Mouse (Mus musculus) limb, embryonic 12.5 days (tissue): ENCODE measurements around the gene Rheb. TPM values are rescaled to one million over a fixed set of nuclear protein-coding genes. Genes with fewer than 3 reads are reported as not detected.

ENCODE experiments used
- ATAC-seq: fragments of 200-750 bp; cut with Nextera tagmentation; 2 replicates; pipeline ENCODE4 v1.8.0; 2017; ENCODE audit warnings: low read depth, moderate TSS enrichment; ENCODE audit not compliant: insufficient number of reproducible peaks, insufficient read depth, low FRiP score, low TSS enrichment
- H3K27ac ChIP-seq: fragments of 300-500 bp; sonication (generic); 2 replicates; pipeline ENCODE4 v1.5.1; 2016; ENCODE audit warnings: mild to moderate bottlenecking, moderate library complexity
- H3K27me3 ChIP-seq: fragments of 300-500 bp; sonication (generic); 2 replicates; pipeline ENCODE4 v1.6.1; 2016; ENCODE audit warnings: mild to moderate bottlenecking, moderate library complexity
- H3K36me3 ChIP-seq: fragments of 300-500 bp; sonication (generic); 2 replicates; pipeline ENCODE4 v1.6.1; 2016; ENCODE audit warnings: mild to moderate bottlenecking, moderate library complexity
- H3K4me1 ChIP-seq: fragments of 300-500 bp; sonication (generic); replicated peaks from 2 replicates; pipeline ENCODE4 v1.6.1; 2016
- H3K4me2 ChIP-seq: fragments of 300-500 bp; sonication (generic); 2 replicates; pipeline ENCODE4 v1.6.1; 2016; ENCODE audit warnings: mild to moderate bottlenecking, moderate library complexity
- H3K4me3 ChIP-seq: fragments of 300-500 bp; sonication (generic); replicated peaks from 2 replicates; pipeline ENCODE4 v1.5.1; 2016; ENCODE audit warnings: mild to moderate bottlenecking
- H3K9ac ChIP-seq: fragments of 300-500 bp; sonication (generic); replicated peaks from 2 replicates; pipeline ENCODE4 v1.6.1; 2016; ENCODE audit warnings: mild to moderate bottlenecking, moderate library complexity
- H3K9me3 ChIP-seq: fragments of 300-500 bp; sonication (generic); 2 replicates; pipeline ENCODE4 v1.6.1; 2016; ENCODE audit warnings: mild to moderate bottlenecking, moderate library complexity
- WGBS: fragments of 180-500 bp; shearing (Covaris S2); methylation state at CpG from one replicate; pipeline ENCODE4 v1.1.7; 2016; 5-methylcytosine and 5-hydroxymethylcytosine counted together
- polyA plus RNA-seq: library from polyadenylated mRNA; unstranded; fragments of >200 nt; fragmentation: Nextera tagmentation; extraction: Ambion mirVana; gene quantifications from 2 replicates; pipeline ENCODE4 v1.2.1, GENCODE M21; 2016

Gene Rheb
- polyA plus RNA-seq, 1 experiment from 2014 or later: 199 TPM

DNA sequence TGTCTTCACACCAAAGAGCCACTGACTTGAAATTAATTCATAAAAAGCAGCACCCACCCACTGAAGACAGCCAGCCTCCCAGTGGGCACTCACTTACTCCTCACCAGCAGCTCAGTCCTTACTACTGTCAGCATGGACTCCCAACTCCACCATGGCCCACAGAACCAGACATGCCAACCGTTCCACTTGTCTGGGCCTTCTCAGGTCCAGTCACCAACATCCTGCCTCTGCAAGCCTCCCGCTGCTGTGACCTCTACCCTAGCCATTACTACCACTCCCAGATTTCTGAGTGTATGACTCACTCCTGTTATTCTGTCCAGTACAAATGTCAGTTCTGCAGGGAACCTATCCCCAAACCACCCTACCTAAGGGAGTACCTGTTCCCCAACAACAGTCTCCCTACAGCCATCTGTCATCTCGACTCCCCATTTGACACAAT is 21.0 kb downstream of the Rheb start:
- no peak for ATAC-seq
- no peaks in the 10 kb centered on the region for H3K27me3 ChIP-seq
- peaks cover 20% of the 10 kb centered on the region; the same call in 1 of the 2 replicates for H3K4me1 ChIP-seq
- no peaks in the 10 kb centered on the region for H3K9me3 ChIP-seq
- H3K27ac ChIP-seq: no peak overlapping the region
- H3K36me3 ChIP-seq: peaks cover 17% of the 10 kb centered on the region
- H3K4me3 ChIP-seq: no peak overlapping the region
- WGBS: 87% methylated on average over 3 of the region's 3 CpGs
- H3K4me2 ChIP-seq: no peak overlapping the region
- H3K9ac ChIP-seq: no peak overlapping the region

DNA sequence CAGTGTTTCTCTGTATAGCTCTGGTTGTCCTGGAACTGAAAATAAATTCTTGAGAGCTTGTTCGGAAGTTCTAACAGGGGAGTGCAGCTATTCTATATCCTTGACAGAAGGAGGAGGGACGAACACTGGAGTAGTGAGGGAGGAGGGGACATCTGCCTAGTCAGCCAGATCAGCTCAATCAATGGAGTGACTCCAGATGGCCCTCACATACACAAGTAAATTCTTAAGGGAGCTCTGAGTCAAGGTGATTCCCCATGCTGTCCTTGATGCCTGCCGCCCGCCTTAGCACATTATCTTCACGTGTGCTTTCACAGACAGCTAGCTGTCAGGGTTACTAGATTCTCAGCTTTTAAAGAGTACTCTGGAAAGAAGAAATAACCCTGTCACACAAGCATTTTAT is 21.8 kb downstream of the Rheb start:
- H3K9ac ChIP-seq: no peak overlapping the region
- H3K4me3 ChIP-seq: no peak overlapping the region
- H3K4me2 ChIP-seq: no peak overlapping the region
- WGBS: 83% methylated on average over 5 of the region's 5 CpGs
- no peak for ATAC-seq
- no peaks in the 10 kb centered on the region for H3K9me3 ChIP-seq
- H3K27ac ChIP-seq: no peak overlapping the region
- H3K27me3 ChIP-seq: no peaks in the 10 kb centered on the region
- H3K4me1 ChIP-seq: peaks cover 12% of the 10 kb centered on the region; the same call in 1 of the 2 replicates
- peaks cover 25% of the 10 kb centered on the region for H3K36me3 ChIP-seq

DNA sequence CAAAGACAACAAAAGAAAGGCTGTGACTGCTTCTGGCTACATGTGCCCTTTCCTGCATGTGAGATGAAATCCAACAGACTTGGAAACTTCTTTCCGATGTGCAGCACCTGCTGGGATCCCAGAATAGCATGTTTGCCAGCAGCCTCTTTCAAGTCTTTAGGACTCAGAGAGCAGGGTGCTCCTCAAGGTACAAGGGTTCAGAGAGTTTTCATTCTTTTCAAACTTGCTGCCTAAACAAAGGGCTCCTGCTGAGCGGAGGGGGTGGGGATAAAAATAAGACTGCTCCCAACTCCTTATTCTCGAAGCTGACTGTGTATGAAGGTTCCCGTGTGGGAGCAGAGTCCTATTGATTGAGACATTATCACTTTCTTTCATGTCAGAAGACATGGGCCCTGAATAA is 25.2 kb downstream of the Rheb start:
- Histone ChIP-seq H3K4me3 (no peak overlapping the region), H3K36me3 (peaks cover 54% of the 10 kb centered on the region), H3K27ac (no peak overlapping the region), H3K27me3 (no peaks in the 10 kb centered on the region), H3K9ac (no peak overlapping the region), H3K4me2 (no peak overlapping the region), H3K9me3 (no peaks in the 10 kb centered on the region), H3K4me1 (peaks cover 7% of the 10 kb centered on the region; the same call in 1 of the 2 replicates)
- ATAC-seq: no peak
- 88% methylated on average over 4 of the region's 4 CpGs for WGBS

DNA sequence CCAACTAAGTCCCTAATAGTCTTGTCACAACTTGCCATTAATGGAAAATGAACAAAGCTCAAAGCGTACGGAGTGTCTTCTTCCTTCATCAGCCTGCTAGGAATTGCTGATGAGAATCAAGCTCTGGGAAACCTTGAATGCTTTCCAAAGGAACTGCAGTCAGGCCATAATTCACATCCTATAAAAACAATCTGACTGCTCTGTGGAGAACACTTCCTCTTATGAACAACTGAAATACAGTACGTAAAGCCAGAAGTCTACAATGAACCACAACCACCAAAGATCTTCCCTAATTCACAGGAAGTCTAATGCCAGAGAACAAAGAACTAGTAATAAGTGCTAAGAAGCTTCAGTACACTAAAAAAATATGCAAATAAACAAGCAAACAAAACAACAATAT is 28.5 kb downstream of the Rheb start:
- no peaks in the 10 kb centered on the region for H3K27me3 ChIP-seq
- peaks cover 86% of the 10 kb centered on the region for H3K36me3 ChIP-seq
- H3K4me3 ChIP-seq: no peak overlapping the region
- no peak for ATAC-seq
- H3K27ac ChIP-seq: no peak overlapping the region
- H3K9ac ChIP-seq: no peak overlapping the region
- H3K9me3 ChIP-seq: no peaks in the 10 kb centered on the region
- H3K4me2 ChIP-seq: no peak overlapping the region
- no peaks in the 10 kb centered on the region for H3K4me1 ChIP-seq
- WGBS: 92% methylated on average over 3 of the region's 3 CpGs

DNA sequence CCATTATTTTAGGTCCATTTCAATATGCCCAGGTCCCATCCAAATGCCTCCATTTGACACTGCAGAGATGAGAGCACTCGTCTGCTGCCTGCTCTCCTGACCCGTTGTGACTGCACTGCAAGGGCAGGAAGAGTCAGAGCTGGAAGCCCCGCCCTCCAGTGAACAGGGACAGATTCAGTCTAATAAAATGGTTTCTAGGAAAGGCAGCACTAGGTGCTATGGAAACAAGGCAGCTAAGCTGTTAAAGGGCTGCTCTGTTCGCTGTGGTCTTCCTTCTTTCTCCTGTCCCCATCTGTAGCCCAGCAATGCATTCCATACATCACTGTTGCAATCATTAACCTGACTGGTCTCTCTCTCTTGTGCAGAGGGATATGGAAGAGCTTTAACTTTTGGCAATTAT is 29.4 kb downstream of the Rheb start:
- H3K4me1 ChIP-seq: no peaks in the 10 kb centered on the region
- H3K36me3 ChIP-seq: peaks cover 89% of the 10 kb centered on the region
- no peaks in the 10 kb centered on the region for H3K27me3 ChIP-seq
- H3K4me2 ChIP-seq: no peak overlapping the region
- ATAC-seq: no peak
- no peak overlapping the region for H3K9ac ChIP-seq
- H3K4me3 ChIP-seq: no peak overlapping the region
- 58% methylated on average over 4 of the region's 4 CpGs for WGBS
- no peaks in the 10 kb centered on the region for H3K9me3 ChIP-seq
- H3K27ac ChIP-seq: no peak overlapping the region

DNA sequence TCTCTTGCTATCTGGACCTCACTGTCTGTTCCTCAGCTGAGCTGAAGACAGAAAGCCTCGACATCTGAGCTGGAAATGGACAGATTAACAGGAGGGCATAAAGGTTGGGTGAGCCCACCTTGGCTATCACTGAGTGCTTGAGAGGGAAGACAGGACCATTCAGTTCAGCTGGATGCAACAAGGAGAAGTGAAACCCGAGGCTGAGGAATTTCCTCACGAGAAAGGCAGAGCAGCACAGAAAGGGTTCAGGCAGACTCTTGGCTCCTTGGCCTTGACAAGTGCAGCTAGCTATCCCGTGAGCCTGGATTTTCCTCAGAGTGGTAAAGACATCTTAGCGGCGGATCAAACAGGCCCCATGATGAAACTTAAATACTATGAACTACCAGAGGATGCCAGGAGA is 37.2 kb downstream of the Rheb start:
- Histone ChIP-seq H3K36me3 (peaks cover 74% of the 10 kb centered on the region), H3K27me3 (no peaks in the 10 kb centered on the region), H3K9ac (no peak overlapping the region), H3K27ac (no peak overlapping the region), H3K4me1 (0 out of 2 replicates have a peak, but pooled peaks cover 13% of the 10 kb centered on the region), H3K4me3 (no peak overlapping the region), H3K4me2 (no peak overlapping the region), H3K9me3 (no peaks in the 10 kb centered on the region)
- WGBS: 81% methylated on average over 6 of the region's 6 CpGs
- ATAC-seq: no peak

DNA sequence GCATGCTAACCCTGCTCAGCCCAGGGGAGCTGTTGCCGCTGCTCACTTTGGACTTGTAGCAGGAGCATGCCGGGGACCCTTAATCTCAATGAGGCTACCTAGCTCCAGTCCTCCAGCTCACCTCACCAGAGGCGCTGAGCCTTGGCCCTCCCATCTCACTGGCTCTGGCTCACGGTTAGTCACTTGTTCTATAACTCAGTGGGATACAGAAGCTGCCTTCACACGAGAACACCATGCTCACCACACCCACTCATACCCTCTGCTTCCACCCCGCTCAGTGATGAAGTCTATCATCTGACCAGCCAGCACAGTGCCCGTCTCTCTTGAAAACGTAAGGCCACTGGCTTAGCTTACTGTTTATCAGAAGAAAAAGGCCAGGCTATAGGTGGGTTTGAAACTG is 37.8 kb downstream of the Rheb start:
- Histone ChIP-seq H3K4me2 (no peak overlapping the region), H3K9ac (no peak overlapping the region), H3K27ac (no peak overlapping the region), H3K4me3 (no peak overlapping the region), H3K9me3 (no peaks in the 10 kb centered on the region), H3K27me3 (no peaks in the 10 kb centered on the region), H3K4me1 (0 out of 2 replicates have a peak, but pooled peaks cover 13% of the 10 kb centered on the region), H3K36me3 (peaks cover 68% of the 10 kb centered on the region)
- no peak for ATAC-seq
- WGBS: 91% methylated on average over 8 of the region's 8 CpGs

DNA sequence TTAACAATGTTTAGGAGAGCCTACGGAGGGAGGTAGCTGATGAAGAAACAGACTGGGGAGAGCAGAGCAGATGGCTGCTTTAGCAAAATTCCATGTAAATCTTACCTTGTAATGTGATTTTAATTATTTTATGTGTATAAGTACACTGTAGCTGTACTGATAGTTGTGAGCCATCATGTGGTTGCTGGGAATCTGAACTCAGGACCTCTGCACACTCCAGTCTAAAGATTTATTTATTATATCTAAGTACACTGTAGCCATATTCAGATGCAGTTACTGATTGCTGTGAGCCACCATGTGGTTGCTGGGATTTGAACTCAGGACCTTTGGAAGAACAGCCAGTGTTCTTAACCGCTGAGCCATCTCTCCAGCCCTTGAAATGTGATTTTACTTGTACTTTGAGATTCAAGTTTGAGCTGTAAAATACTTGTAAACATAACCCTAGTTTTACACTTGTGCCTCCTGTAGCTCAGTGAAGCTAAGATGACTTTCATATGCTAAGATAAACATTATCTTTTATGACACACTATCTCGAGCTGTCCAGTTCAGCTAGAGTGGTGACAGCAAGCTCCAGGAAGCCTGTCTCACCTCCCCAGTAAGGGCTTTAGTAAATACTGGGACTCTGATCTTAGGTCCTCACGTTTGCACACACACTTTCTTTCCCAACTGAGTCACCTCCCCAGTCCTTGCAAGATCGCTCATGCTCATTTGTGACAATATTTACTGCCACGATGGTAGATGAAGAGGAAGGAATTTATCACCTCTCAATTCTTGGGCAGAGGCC is 40.4 kb downstream of the Rheb start:
- peaks cover 23% of the 10 kb centered on the region for H3K4me1 ChIP-seq
- H3K36me3 ChIP-seq: peaks cover 45% of the 10 kb centered on the region
- WGBS: 66% methylated on average over 6 of the region's 6 CpGs

DNA sequence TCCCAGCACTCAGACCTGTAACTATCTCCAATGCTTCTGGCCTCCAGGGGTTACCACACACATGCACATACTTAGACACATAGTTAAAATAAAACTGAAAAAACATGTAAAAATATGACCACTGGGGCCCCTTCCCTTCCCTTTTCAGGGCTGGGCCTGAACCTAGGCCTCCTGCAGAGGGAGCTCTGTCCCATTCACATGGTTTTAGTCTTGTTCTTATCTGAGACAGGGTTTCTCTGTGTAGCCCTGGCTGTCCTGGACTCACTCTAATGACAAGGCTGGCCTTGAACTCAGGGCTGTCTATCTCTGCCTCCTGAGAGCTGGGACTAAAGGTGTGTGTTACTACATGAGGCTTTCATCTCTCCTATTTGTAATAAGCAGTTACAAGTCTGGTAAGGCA is 42.0 kb downstream of the Rheb start:
- Histone ChIP-seq H3K9me3 (no peaks in the 10 kb centered on the region), H3K4me1 (peaks cover 24% of the 10 kb centered on the region), H3K36me3 (peaks cover 29% of the 10 kb centered on the region), H3K27me3 (no peaks in the 10 kb centered on the region), H3K27ac (no peak overlapping the region), H3K4me2 (no peak overlapping the region), H3K4me3 (no peak overlapping the region), H3K9ac (no peak overlapping the region)
- no peak for ATAC-seq

More for the DNA sequence above, 40.4 kb downstream of the Rheb start:
- H3K4me2 ChIP-seq: no peak overlapping the region
- H3K4me3 ChIP-seq: no peak overlapping the region
- ATAC-seq: no peak
- no peak overlapping the region for H3K9ac ChIP-seq
- no peaks in the 10 kb centered on the region for H3K9me3 ChIP-seq
- 0 out of 2 replicates have a peak overlapping the region, but pooled peaks have one; percentile 26 for H3K27ac ChIP-seq
- H3K27me3 ChIP-seq: no peaks in the 10 kb centered on the region

DNA sequence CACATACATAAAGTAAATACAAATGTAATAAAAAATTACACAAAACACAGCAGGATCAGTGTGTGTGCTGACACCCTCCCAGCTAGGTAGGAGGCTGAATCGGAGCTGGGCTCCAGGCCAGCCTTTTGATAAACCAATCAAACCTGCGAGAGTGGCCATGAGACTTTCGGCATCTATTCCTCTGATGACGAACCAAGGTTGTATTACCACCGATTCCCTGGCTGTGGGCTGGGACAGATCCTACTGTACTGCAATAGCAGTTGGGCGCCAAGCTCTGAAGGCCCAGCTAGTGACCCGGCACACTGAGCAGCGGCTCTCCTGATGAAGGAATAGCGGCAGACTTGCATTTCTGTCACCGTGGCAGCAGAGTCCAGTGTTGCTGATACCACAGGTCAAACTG is 43.8 kb downstream of the Rheb start:
- H3K9me3 ChIP-seq: no peaks in the 10 kb centered on the region
- 82% methylated on average over 10 of the region's 10 CpGs for WGBS
- no peak overlapping the region for H3K4me3 ChIP-seq
- H3K4me2 ChIP-seq: no peak overlapping the region
- no peaks in the 10 kb centered on the region for H3K27me3 ChIP-seq
- no peak overlapping the region for H3K27ac ChIP-seq
- peaks cover 13% of the 10 kb centered on the region for H3K36me3 ChIP-seq
- no peak for ATAC-seq
- no peak overlapping the region for H3K9ac ChIP-seq
- H3K4me1 ChIP-seq: peaks cover 24% of the 10 kb centered on the region

DNA sequence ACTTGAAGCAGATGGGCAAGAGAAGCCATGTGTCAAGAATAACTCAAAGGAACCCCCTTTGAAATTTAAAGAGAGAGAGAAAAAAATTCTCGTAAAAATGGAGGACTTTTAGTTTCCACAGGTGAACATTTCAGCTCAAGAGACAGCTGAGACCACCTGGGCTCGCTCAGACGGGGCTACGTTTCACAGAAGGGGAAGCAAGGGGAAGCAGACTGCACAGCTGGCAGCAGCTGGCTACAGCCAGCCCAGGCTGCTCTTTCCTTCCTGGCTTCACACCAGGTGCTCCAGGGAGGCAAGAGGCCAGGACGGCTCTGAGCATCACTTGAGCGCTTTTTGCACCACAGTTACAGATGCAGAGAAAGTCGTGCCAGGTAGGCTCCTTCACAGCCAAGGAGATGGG is 44.6 kb downstream of the Rheb start:
- Histone ChIP-seq H3K27me3 (no peaks in the 10 kb centered on the region), H3K9me3 (no peaks in the 10 kb centered on the region), H3K4me2 (no peak overlapping the region), H3K4me3 (no peak overlapping the region), H3K4me1 (peaks cover 24% of the 10 kb centered on the region), H3K27ac (no peak overlapping the region; the same call in 1 of the 2 replicates), H3K9ac (no peak overlapping the region), H3K36me3 (peaks cover 7% of the 10 kb centered on the region)
- peak; percentile 63; the same call in 1 of the 2 replicates for ATAC-seq
- 32% methylated on average over 7 of the region's 7 CpGs for WGBS

DNA sequence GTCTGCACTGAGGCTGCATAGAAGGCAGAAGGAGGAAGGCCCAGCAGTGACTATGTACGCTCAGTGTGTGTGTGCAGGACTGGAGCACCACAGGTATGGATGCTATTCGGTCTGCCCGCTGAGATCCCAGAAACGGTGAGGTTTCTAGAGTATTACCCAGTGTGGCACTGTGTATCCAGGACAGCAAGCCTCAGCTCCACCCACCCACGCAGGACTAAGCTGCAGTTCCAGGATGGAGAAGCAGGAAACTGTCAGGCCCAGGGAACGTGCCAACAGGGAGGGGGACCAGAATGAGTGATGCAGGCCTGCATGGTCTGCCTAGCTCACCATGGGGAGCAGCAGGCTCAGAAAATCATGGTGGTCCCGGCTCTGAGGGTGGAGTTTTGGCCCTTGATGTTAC is 49.5 kb downstream of the Rheb start:
- no peaks in the 10 kb centered on the region for H3K9me3 ChIP-seq
- H3K27me3 ChIP-seq: no peaks in the 10 kb centered on the region
- H3K4me2 ChIP-seq: no peak overlapping the region
- H3K27ac ChIP-seq: no peak overlapping the region
- WGBS: 69% methylated on average over 7 of the region's 7 CpGs
- no peak overlapping the region for H3K9ac ChIP-seq
- H3K4me3 ChIP-seq: no peak overlapping the region
- no peak for ATAC-seq
- H3K4me1 ChIP-seq: peaks cover 6% of the 10 kb centered on the region
- H3K36me3 ChIP-seq: no peaks in the 10 kb centered on the region
